ENCODE assay signal across 19 mouse cellular contexts in genomic region chr5:116523079-116523478, GRCm38 (mm10).
DNase-seq lines count a peak whose midpoint lies in the region; ATAC-seq and TF ChIP-seq lines count a peak whose summit lies in the region.
"Had no signal": no experiment of that assay in that cellular context is flagged by ENCODE, and none has a peak within 500 bp of the region (broad histone marks: within the 10 kb centered on the region; RNA-seq: fewer than 3 reads in every experiment).

No protein-coding gene starts in this region.

- H3K27ac ChIP-seq in kidney, embryonic 15.5 days, result no peak overlapping the region
- peak overlapping the region; percentile 33; the same call in 1 of the 2 replicates for H3K27ac ChIP-seq in neural tube, embryonic 13.5 days (replicated peaks)
- no peak overlapping the region for H3K27ac ChIP-seq in liver, postnatal 0 days (ENCODE audit: low read depth)
- H3K27ac ChIP-seq: forebrain, embryonic 10.5 days; heart, embryonic 10.5 days; hindbrain, postnatal 0 days; liver, embryonic 15.5 days; midbrain, embryonic 10.5 days; stomach, embryonic 15.5 days had no signal

- no peaks in the 10 kb centered on the region for H3K9me3 ChIP-seq in kidney, embryonic 15.5 days (replicated peaks)
- no peaks in the 10 kb centered on the region for H3K9me3 ChIP-seq in neural tube, embryonic 13.5 days
- no peaks in the 10 kb centered on the region for H3K9me3 ChIP-seq in liver, postnatal 0 days (ENCODE audit: low read length)
- H3K9me3 ChIP-seq: forebrain, embryonic 10.5 days; heart, embryonic 10.5 days; liver, embryonic 15.5 days; midbrain, embryonic 10.5 days; stomach, embryonic 15.5 days had no signal

- H3K4me1 ChIP-seq in kidney, embryonic 15.5 days, result no peaks in the 10 kb centered on the region
- H3K4me1 ChIP-seq in neural tube, embryonic 13.5 days (replicated peaks), result peaks cover 60% of the 10 kb centered on the region
- no peaks in the 10 kb centered on the region for H3K4me1 ChIP-seq in liver, postnatal 0 days (ENCODE audit: insufficient read depth)
- H3K4me1 ChIP-seq: liver, embryonic 15.5 days; stomach, embryonic 15.5 days had no signal

- intact Hi-C loops in left cerebral cortex, postnatal 25 days (cut with DNase I), result loop anchor here (1.0 to 2.0 kb wide), 2 partner anchors 68 to 80 kb away; partner anchors contain the start of gene Srrm4
- intact Hi-C loops in heart, postnatal 36 days (cut with DNase I), result no loop called here

- no peak for TF ChIP-seq CTCF in liver, postnatal 0 days (IDR thresholded peaks at IDR 0.05; ENCODE audit: low read depth)

- H3K36me3 ChIP-seq in kidney, embryonic 15.5 days, result no peaks in the 10 kb centered on the region
- no peaks in the 10 kb centered on the region for H3K36me3 ChIP-seq in neural tube, embryonic 13.5 days
- no peaks in the 10 kb centered on the region for H3K36me3 ChIP-seq in liver, postnatal 0 days (replicated peaks; ENCODE audit: insufficient read depth, low read length)
- H3K36me3 ChIP-seq: forebrain, embryonic 10.5 days; heart, embryonic 10.5 days; liver, embryonic 15.5 days; midbrain, embryonic 10.5 days; stomach, embryonic 15.5 days had no signal

- no peak for TF ChIP-seq EP300 in liver, postnatal 0 days (IDR thresholded peaks at IDR 0.05; ENCODE audit: low read depth)

- no peak overlapping the region for H3K4me2 ChIP-seq in kidney, embryonic 15.5 days
- H3K4me2 ChIP-seq in neural tube, embryonic 13.5 days, result no peak overlapping the region
- H3K4me2 ChIP-seq in liver, postnatal 0 days (ENCODE audit: low read depth, low read length), result no peak overlapping the region
- H3K4me2 ChIP-seq: liver, embryonic 15.5 days; stomach, embryonic 15.5 days had no signal

- DNase-seq in kidney, adult 18-20 months, result peak; percentile 6
- no peak for DNase-seq in neural tube, embryonic 10.5 days (ENCODE audit: extremely low spot score, low spot score)
- peak; percentile 34 for DNase-seq in kidney, adult 9 months
- DNase-seq in left cerebral cortex, postnatal 25 days (ENCODE audit: low spot score in 2 of 2), result peak; percentile 41 to 79
- no peak for DNase-seq in heart, postnatal 36 days
- DNase-seq in liver, postnatal 0 days, result no peak
- DNase-seq: cerebellum, adult 8-10 months; gastrocnemius, postnatal 36 days; heart, postnatal 10 days; lung, postnatal 10 days; thymus, adult 2 months had no signal

- no peak for ATAC-seq in kidney, embryonic 15.5 days (replicated peaks; ENCODE audit: low FRiP score)
- 0 out of 2 replicates have a peak, but pooled peaks have one; percentile 18 for ATAC-seq in neural tube, embryonic 13.5 days (ENCODE audit: low read depth)
- ATAC-seq in liver, postnatal 0 days, result no peak
- ATAC-seq: hindbrain, postnatal 0 days had no signal

- H3K9ac ChIP-seq in kidney, embryonic 15.5 days, result no peak overlapping the region
- H3K9ac ChIP-seq in neural tube, embryonic 13.5 days, result no peak overlapping the region
- H3K9ac ChIP-seq in liver, postnatal 0 days (replicated peaks), result no peak overlapping the region
- H3K9ac ChIP-seq: liver, embryonic 15.5 days; stomach, embryonic 15.5 days had no signal

- H3K4me3 ChIP-seq in kidney, embryonic 15.5 days (replicated peaks), result no peak overlapping the region
- no peak overlapping the region for H3K4me3 ChIP-seq in neural tube, embryonic 13.5 days
- H3K4me3 ChIP-seq in liver, postnatal 0 days (ENCODE audit: low read depth, low read length), result no peak overlapping the region
- H3K4me3 ChIP-seq: forebrain, embryonic 10.5 days; heart, embryonic 10.5 days; liver, embryonic 15.5 days; midbrain, embryonic 10.5 days; stomach, embryonic 15.5 days had no signal

- 43% methylated on average over 9 of the region's 9 CpGs for WGBS in kidney, embryonic 15.5 days
- 46% methylated on average over 9 of the region's 9 CpGs for WGBS in neural tube, embryonic 13.5 days
- WGBS in liver, postnatal 0 days (ENCODE audit: insufficient replicate concordance), result 39% methylated on average over 9 of the region's 9 CpGs

- no peaks in the 10 kb centered on the region for H3K27me3 ChIP-seq in kidney, embryonic 15.5 days
- H3K27me3 ChIP-seq in neural tube, embryonic 13.5 days, result no peaks in the 10 kb centered on the region
- H3K27me3 ChIP-seq in liver, postnatal 0 days (ENCODE audit: insufficient read depth, low read length), result no peaks in the 10 kb centered on the region
- H3K27me3 ChIP-seq: liver, embryonic 15.5 days; stomach, embryonic 15.5 days had no signal

Comparison
In these comparisons a context has a peak if more than half of its experiments do, and no peak if none do; other contexts are left out.
1. DNase-seq: peak in kidney, adult 18-20 months (single experiment), kidney, adult 9 months (single experiment) and left cerebral cortex, postnatal 25 days (2 of 2); none in neural tube, embryonic 10.5 days (single experiment), heart, postnatal 36 days (0 of 2) and liver, postnatal 0 days (single experiment).